Mouse (Mus musculus) lung, postnatal 36 days (tissue): ENCODE measurements around the gene Map3k3.
"Not testable (repeated sequence)": the region's sequence is repeated elsewhere in the genome, so short reads cannot be mapped to it uniquely, and the experiment has no call there.

Experiments used
- DNase-seq: peaks from one replicate; pipeline ENCODE4 v3.0.0; 2022; ENCODE audit warnings: mixed read lengths

The Map3k3 gene

GRCm38 (mm10) chr11:106084911-106085561 lies 623 bp downstream of the Map3k3 start:
- DNase-seq: peak; percentile 81

DNA sequence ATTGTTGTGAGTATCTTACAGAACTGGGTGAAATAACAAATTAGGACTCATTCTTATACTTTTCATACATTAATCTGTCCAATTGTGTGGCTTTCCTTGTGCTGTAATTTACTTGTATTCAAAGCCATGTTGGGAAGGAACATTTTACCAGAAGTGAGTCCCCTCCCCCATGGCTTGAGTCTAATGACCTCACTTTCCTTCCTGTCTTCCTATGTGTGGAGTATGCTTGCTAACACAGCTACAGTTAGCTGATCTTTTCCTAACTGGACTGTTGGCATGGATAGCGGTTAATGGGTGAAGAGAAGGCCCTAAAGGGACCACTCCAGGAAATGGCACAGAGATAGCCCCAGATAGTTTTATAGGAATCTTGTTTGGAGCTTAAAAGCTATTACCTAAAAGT lies 13.8 kb downstream of the Map3k3 start:
- DNase-seq: peak; percentile 63

DNA sequence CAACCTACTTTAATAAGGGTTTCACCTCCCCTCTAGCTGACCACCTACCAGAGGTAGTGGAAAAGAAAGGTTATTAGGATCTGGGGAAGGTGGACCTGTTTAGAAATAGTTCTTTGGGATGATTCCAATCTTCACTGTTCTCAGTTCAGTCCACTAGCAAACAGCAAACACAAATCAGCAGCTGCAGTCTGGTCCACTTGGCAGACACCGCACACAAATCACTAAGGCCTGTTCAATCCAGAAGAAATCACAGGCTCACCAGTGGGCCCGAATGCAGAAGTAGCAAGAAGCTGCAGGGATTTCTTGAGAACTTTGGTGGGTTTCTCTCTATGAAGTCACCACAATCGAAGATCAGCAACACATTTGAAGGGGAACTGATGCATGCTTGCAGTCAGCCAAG lies 18.5 kb downstream of the Map3k3 start:
- no peak for DNase-seq

DNA sequence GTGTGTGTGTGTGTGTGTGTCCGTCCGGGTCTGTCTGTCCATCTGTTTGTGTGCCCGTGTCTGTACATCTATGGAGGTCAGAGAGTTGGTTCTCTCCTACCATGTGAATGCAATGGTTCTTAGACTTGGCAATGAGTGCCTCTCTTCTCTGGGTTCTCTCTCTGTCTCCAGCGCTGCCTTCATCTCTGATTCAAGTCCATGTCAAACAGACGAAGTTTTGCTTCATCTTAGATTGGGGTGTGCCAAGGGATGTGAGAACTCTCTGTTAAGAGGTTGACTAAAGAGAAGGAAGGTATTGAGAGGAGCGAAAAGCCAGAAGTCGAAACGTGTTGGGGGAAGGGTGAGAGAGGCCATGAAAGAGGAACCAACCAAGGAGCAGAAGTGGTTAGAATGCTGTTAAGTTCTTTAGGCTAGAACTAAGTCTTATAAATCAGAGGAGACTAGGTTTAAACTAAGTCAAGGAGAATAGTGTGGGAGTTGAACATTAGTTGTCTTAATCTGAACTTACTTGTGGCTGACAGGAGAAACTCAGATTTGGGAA lies 21.7 kb downstream of the Map3k3 start:
- DNase-seq: peak; percentile 71

- DNase-seq: no peak
Observed at GRCm38 (mm10) chr11:106111688-106112087, 27.3 kb downstream of the Map3k3 start.

DNA sequence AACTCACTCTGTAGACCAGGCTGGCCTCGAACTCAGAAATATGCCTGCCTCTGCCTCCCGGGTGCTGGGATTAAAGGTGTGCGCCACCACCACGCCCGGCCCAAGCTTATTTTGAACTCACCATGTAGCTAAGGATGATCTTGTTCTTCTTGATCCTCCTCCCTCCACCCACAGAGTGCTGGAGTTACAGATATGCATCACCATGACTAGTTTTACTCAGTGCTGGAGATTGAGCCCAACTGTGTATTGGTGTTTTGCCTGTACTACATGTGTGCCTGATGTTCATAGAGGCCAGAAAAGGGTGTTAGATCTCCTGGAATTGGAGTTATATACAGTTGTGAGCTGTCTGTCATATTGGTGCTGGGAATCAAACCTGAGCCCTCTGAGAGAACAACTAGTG lies 37.8 kb downstream of the Map3k3 start:
- no peak for DNase-seq

GRCm38 (mm10) chr11:106122736-106123135 lies 38.3 kb downstream of the Map3k3 start:
- peak; percentile 77 for DNase-seq

DNA sequence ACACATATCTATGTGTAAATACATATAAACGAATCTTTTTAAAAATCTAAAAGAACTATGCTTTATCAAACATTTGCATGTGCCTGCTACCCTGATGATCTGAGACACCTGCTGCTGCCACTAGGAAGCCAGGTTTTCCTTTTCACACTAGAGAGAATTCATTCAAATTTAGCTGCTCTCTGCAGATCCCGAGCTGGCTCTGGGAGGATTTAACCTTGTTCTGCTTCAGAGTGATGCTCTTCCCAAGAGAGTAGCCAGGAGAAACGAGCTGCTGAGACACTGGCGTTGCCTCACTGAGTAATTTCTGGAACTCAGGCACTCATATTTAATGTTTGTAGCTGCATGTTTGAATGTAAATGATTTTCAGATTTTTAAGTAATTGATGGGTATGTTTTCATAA lies 40.4 kb downstream of the Map3k3 start:
- DNase-seq: no peak

DNA sequence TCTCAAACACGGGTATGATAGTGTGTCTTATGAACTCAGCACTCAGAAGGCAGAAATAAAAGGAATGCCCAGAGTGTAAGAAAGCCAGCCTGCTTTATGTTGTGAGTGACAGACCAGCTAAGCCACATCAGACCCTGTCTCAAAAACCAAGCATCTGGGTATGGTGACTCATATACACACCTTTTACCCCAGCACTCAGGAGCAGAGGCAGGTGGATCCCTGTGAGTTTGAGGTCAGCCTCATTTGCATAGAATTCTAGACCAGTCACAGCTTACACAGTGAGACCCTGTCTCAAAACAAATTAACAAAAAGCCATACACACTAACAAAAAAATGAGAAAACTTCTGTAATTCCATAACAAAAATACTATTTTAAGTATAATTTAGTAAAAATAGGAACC lies 41.4 kb downstream of the Map3k3 start:
- no peak for DNase-seq

- not testable (repeated sequence) for DNase-seq
Observed at GRCm38 (mm10) chr11:106126727-106127373, 42.4 kb downstream of the Map3k3 start.

- no peak for DNase-seq
Observed at GRCm38 (mm10) chr11:106129477-106129876, 45.1 kb downstream of the Map3k3 start.

- DNase-seq: no peak
Observed at GRCm38 (mm10) chr11:106132516-106132915, 48.1 kb downstream of the Map3k3 start.

DNA sequence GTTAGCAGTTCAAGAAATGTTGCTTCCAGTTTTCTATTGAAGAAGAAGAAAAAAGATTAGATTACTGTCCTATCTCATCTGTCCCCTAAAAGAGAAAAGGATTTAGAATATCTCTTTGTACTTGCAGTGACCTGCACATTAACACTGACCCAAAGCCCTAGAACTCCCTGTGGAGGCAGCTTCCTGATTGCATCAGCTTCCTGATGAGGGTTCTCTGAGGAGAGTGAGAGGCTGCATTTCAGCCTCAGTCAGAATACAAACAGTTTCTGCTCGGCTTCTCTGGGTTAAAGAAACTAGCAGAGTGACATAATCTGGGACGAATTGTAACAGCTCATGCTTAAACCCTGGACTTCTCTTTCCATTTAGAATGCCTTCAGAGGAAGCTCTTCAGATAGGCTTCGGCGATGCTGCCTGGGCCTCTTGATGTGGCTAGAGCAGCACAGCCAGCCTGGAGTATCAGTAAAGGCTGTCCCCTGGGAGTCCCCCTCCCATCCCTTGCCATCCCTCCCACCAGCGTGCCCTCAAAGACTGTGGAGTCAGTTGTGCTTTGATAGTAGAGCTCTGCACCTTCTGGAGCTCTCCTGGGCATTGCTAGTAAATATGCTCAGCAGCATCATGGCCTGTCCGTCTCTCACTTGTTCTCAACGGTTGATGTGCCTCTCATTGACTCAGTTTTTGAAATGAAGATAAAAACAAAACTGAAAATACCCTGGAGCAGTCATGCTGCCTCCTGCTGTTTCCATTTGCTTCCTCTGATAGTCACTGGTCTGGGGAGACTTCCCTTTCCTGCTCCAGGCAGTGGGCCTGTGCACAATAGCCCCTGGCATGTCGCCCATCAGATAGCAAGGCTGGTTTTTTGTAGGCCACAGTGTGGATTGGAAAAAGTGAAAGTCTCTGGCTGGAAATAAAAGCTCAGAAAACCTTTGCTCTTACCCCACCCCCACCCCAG lies 50.4 kb downstream of the Map3k3 start:
- peak; percentile 96 for DNase-seq

DNA sequence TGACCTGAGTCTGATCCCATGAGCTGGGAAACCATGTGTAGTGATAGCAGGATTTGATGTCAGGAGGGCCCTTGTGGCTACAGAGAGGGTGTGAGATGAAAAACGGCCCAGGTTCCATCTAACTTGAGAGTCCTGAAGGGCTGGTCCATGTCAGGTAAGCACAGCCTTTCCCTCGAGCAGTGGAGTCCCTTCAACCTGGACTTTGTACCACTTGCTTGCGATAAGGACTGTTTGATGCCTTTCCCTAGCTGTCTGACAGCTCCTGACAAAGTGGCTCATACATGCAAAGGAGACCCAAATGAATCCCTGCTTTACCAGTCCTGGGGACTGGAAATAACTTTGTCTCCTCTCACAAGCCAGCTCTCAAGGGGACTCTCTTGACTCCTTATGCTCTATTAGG lies 66.8 kb downstream of the Map3k3 start:
- no peak for DNase-seq

DNA sequence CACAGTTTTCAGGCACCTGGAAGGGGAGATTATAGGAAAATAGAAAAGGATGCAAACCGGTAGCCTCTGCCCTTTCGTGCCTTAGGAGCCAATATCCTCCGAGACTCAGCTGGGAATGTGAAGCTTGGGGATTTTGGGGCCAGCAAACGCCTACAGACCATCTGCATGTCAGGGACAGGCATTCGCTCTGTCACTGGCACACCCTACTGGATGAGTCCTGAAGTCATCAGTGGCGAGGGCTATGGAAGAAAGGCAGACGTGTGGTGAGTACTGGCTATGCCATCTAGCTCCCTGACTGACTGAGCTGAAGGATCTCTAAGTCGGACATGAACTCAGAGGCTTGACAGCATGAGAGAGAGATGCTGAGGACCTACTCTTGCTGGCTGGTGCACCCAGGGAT lies 67.7 kb downstream of the Map3k3 start:
- DNase-seq: no peak

GRCm38 (mm10) chr11:106154091-106154490 lies 69.7 kb downstream of the Map3k3 start:
- no peak for DNase-seq

GRCm38 (mm10) chr11:106154770-106155169 lies 70.4 kb downstream of the Map3k3 start:
- DNase-seq: no peak

DNA sequence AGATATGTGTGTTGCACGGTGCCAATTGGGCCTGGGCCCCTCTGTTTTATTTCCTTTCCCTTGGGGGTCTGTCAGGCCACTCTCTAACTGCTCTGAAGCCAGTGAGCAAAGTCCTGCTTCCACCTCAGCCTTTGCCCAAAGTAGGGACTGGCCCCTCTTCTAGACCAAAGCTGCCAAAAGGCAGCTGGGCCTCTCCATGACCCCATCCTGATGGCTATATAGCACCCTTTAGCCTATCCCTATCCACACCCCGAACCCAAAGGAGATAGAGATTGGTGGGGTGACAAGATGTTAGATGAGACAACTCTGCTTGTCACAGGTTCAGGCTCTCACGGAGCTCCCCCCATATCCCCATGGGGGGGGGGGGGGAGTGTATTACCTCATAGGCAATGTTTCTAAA lies 71.3 kb downstream of the Map3k3 start:
- no peak for DNase-seq

GRCm38 (mm10) chr11:106156257-106156656 lies 71.8 kb downstream of the Map3k3 start:
- DNase-seq: no peak

DNA sequence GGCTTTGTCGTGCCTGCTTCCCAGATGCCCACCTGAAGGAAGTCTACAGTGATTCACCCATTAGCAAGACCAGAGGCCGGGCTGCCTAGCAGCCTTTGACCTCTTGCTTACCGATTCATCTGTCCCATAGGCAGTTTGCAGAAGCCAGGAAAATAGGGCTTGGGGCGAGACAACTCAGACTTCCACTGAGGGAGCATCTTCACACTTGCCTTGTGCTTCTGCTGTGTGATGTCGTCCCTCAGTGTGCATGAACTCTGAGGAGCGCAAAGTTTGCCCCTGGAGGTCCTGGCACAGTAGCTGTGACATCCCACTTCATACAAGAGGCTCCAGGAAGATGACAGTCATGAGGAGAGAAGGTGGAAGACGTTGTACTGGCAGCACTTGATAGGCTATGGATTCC lies 72.7 kb downstream of the Map3k3 start:
- no peak for DNase-seq

DNA sequence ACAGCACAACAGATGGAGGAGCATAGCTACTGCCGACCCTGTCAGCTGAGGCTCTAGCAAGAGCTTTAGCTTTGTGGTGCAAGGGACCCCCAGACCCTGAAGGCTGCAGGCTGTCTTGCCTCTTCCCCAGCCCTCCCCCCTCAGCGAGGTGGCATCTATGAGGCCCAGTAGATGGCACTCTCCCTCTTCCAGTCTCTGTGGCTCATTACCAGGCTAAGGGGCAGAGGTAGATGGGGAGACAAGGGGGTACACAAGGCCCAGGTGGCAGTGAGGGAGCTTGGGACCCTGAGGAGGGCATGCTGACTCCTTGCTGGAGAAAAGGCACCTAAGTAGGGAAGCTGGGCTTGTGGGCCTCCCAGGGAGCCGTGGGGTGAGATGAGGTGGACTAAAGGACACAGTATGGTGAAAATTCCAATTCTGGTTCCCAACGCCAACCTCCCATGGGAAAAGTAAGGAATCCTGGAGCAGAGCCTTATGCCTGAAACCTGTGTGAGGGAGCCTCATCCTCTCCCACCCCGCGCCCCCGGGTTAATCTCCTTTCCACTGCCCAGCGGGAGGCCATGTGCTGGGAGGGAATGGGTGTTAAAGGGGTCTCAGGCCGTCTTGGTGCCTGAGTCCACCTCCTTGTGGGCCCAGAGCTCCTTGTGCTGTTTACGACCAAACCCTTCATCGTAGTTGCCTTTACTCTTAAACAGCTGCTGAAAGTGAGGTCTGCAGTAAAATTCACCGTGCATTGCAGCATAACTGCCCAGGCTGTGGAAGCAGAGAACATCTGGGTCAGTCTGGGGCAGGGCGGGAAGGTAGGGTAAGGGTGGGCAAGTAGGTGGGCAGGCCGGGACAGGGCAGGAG lies 73.9 kb downstream of the Map3k3 start:
- peak; percentile 50 for DNase-seq

DNA sequence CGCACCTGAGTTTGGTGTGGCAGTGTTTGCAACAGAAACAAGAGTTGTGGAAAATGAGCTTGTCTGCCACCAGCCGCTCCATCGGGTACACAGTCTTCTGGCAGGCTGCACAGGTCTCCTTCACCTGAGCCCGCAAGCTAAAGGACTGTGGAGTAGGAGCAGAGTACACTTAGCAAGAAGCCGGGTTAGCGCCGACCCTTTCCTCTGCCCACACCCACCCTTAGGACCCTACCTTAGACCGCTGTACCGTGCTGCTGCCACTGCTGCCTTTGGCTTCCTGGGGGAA lies 74.5 kb downstream of the Map3k3 start:
- DNase-seq: no peak
